Mouse (Mus musculus): ENCODE data around the gene Hddc3. TPM values are rescaled to one million over a fixed set of nuclear protein-coding genes. Genes with fewer than 3 reads are reported as not detected.

The Hddc3 gene
- total RNA-seq, 2 experiments from 2014 or later = 34.3 to 37.2 TPM

- DNase-seq = no peak
- intact Hi-C loops (cut with DNase I; ENCODE audit: low total_unique reads) = no loop called here
Observed at GRCm38 (mm10) chr7:80367232-80367631, 24.3 kb downstream of the Hddc3 start.

GRCm38 (mm10) chr7:80368009-80368408 lies 25.1 kb downstream of the Hddc3 start:
- intact Hi-C loops (cut with DNase I; ENCODE audit: low total_unique reads) = no loop called here
- no peak for DNase-seq

GRCm38 (mm10) chr7:80368635-80369421 lies 25.9 kb downstream of the Hddc3 start:
- intact Hi-C loops (cut with DNase I; ENCODE audit: low total_unique reads) = no loop called here
- DNase-seq = no peak

GRCm38 (mm10) chr7:80369461-80369860 lies 26.6 kb downstream of the Hddc3 start:
- DNase-seq = no peak
- intact Hi-C loops (cut with DNase I; ENCODE audit: low total_unique reads) = no loop called here

GRCm38 (mm10) chr7:80369967-80370431 lies 27.1 kb downstream of the Hddc3 start:
- intact Hi-C loops (cut with DNase I; ENCODE audit: low total_unique reads) = loop anchor here (2.0 kb wide), 1 partner anchor 29 kb away; the partner anchor contains the start of gene Unc45a
- no peak for DNase-seq

GRCm38 (mm10) chr7:80370649-80371040 lies 27.7 kb downstream of the Hddc3 start:
- peak; percentile 87 for DNase-seq
- intact Hi-C loops (cut with DNase I; ENCODE audit: low total_unique reads) = loop anchor here (2.0 kb wide), 1 partner anchor 30 kb away; the partner anchor contains the start of gene Unc45a

- peak; percentile 85 for DNase-seq
- intact Hi-C loops (cut with DNase I; ENCODE audit: low total_unique reads) = loop anchor here (2.0 kb wide), 1 partner anchor 30 kb away; the partner anchor contains the start of gene Unc45a
Observed at GRCm38 (mm10) chr7:80371041-80371751, 28.3 kb downstream of the Hddc3 start, which contains the start of gene Man2a2. Gene Man2a2 (minus strand): TSS chr7:80371375.

- DNase-seq = no peak
- intact Hi-C loops (cut with DNase I; ENCODE audit: low total_unique reads) = no loop called here
Observed at GRCm38 (mm10) chr7:80372166-80372565, 29.3 kb downstream of the Hddc3 start.

GRCm38 (mm10) chr7:80372667-80373066 lies 29.8 kb downstream of the Hddc3 start:
- intact Hi-C loops (cut with DNase I; ENCODE audit: low total_unique reads) = no loop called here
- DNase-seq = no peak

GRCm38 (mm10) chr7:80373352-80373751 lies 30.4 kb downstream of the Hddc3 start:
- intact Hi-C loops (cut with DNase I; ENCODE audit: low total_unique reads) = no loop called here
- no peak for DNase-seq

- intact Hi-C loops (cut with DNase I; ENCODE audit: low total_unique reads) = no loop called here
- DNase-seq = no peak
Observed at GRCm38 (mm10) chr7:80373850-80374249, 30.9 kb downstream of the Hddc3 start.

- intact Hi-C loops (cut with DNase I; ENCODE audit: low total_unique reads) = no loop called here
- DNase-seq = no peak
Observed at GRCm38 (mm10) chr7:80374280-80374679, 31.4 kb downstream of the Hddc3 start.

GRCm38 (mm10) chr7:80374733-80375132 lies 31.8 kb downstream of the Hddc3 start:
- intact Hi-C loops (cut with DNase I; ENCODE audit: low total_unique reads) = no loop called here
- DNase-seq = no peak

- intact Hi-C loops (cut with DNase I; ENCODE audit: low total_unique reads) = no loop called here
- DNase-seq = no peak
Observed at GRCm38 (mm10) chr7:80375376-80376039, 32.6 kb downstream of the Hddc3 start.

GRCm38 (mm10) chr7:80376192-80376591 lies 33.3 kb downstream of the Hddc3 start:
- intact Hi-C loops (cut with DNase I; ENCODE audit: low total_unique reads) = no loop called here
- DNase-seq = no peak

GRCm38 (mm10) chr7:80377471-80377870 lies 34.6 kb downstream of the Hddc3 start:
- DNase-seq = no peak
- intact Hi-C loops (cut with DNase I; ENCODE audit: low total_unique reads) = no loop called here

GRCm38 (mm10) chr7:80379531-80379930 lies 36.6 kb downstream of the Hddc3 start:
- no peak for DNase-seq
- intact Hi-C loops (cut with DNase I; ENCODE audit: low total_unique reads) = no loop called here

GRCm38 (mm10) chr7:80382919-80383318 lies 40.0 kb downstream of the Hddc3 start:
- intact Hi-C loops (cut with DNase I; ENCODE audit: low total_unique reads) = loop anchor here (10.0 kb wide), 1 partner anchor 312 kb away; no protein-coding TSS in a partner anchor

GRCm38 (mm10) chr7:80386235-80386930 lies 43.5 kb downstream of the Hddc3 start:
- intact Hi-C loops (cut with DNase I; ENCODE audit: low total_unique reads) = loop anchor here (2.0 to 10.0 kb wide), 2 partner anchors 198 to 308 kb away; no protein-coding TSS in a partner anchor
- DNase-seq = peak; percentile 90

More at GRCm38 (mm10) chr7:80382919-80383318, 40.0 kb downstream of the Hddc3 start:
- DNase-seq = no peak

Measured in gastrocnemius, postnatal 14 days (tissue).